Comparison of ENCODE assay signal across 8 mouse cellular contexts in the genomic region with DNA sequence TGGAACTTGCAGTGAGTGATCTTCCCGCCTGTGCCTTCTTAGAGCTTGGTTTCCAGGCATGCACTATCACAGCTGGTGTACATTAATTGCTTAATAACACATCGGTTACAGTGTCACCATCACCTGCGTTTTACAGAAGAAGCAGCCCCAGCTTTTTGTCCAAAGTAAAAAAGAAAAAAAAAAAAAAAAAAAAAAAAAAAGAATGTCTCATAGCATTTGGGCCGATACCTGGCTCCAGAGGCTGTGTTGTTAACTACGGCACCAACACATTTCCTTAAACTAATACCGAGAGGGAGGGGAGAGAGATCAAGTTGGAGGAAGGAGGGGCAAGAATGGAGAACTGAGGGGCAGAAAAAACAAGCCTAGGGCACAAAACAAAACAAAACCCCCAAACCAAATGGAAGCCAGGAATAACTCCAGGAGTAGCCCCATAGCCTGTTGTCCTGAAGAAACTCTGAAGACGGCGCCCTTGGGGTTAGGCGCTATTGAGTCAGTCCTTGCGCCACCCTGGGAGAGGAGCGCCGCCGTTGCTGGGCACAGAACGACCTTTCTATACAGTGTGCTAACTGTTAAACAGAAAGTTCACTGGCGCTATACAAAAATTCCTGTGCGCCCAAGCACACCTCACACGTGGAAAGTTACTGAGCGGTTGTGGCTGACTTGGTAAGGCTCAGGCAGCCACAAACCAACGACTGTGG. TPM values are rescaled to one million over a fixed set of nuclear protein-coding genes. Genes with fewer than 3 reads are reported as not detected.
DNase-seq lines count a peak whose midpoint lies in the region; ATAC-seq and TF ChIP-seq lines count a peak whose summit lies in the region.

No protein-coding gene starts in this region.

- H3K9me3 ChIP-seq in heart, postnatal 0 days (replicated peaks; ENCODE audit: control insufficient read depth, low read length) = no peaks in the 10 kb centered on the region

- WGBS in heart, postnatal 0 days = 30% methylated on average over 19 of the region's 19 CpGs

- TF ChIP-seq CTCF in heart, postnatal 0 days (IDR thresholded peaks at IDR 0.05; ENCODE audit: low read depth) = no peak
- no peak for TF ChIP-seq CTCF in embryonic fibroblast, embryonic 13.5 days (IDR thresholded peaks at IDR 0.05; ENCODE audit: borderline replicate concordance, insufficient read depth, low read length)

- TF ChIP-seq EP300 in heart, postnatal 0 days (IDR thresholded peaks at IDR 0.05; ENCODE audit: low read depth) = no peak

- peaks cover 10% of the 10 kb centered on the region; the same call in 1 of the 2 replicates for H3K27me3 ChIP-seq in heart, postnatal 0 days (ENCODE audit: control insufficient read depth, insufficient read depth, low read length)

- no peak overlapping the region for H3K9ac ChIP-seq in heart, postnatal 0 days (replicated peaks; ENCODE audit: low read depth, low read length)

- no peak for DNase-seq in heart, postnatal 0 days (ENCODE audit: low spot score)
- DNase-seq in heart, postnatal 36 days = no peak
- DNase-seq in kidney, adult 8-10 months = peak; percentile 23 to 31
- DNase-seq in lung, postnatal 10 days = peak; percentile 8
- DNase-seq in spleen, postnatal 14 days (ENCODE audit: low spot score in 2 of 2) = peak; percentile 47 to 57
- DNase-seq in layer of hippocampus, postnatal 36 days = no peak

- H3K36me3 ChIP-seq in heart, postnatal 0 days (replicated peaks; ENCODE audit: control insufficient read depth, insufficient read depth, low read length) = no peaks in the 10 kb centered on the region

- H3K4me2 ChIP-seq in heart, postnatal 0 days (ENCODE audit: low read depth, low read length) = peak overlapping the region; percentile 94

- TF ChIP-seq POLR2A in embryonic fibroblast, embryonic 13.5 days (IDR thresholded peaks at IDR 0.05; ENCODE audit: low read depth, low read length) = no peak

- H3K27ac ChIP-seq in heart, postnatal 0 days (ENCODE audit: low read depth) = no peak overlapping the region
- H3K27ac ChIP-seq in embryonic fibroblast, embryonic 13.5 days (ENCODE audit: insufficient read depth, low read length) = no peak overlapping the region

- peak overlapping the region; percentile 63 for H3K4me3 ChIP-seq in heart, postnatal 0 days (ENCODE audit: low read depth, low read length)
- peak overlapping the region; percentile 45 for H3K4me3 ChIP-seq in embryonic fibroblast, embryonic 13.5 days (ENCODE audit: insufficient read depth, low read length)

- 0 out of 2 replicates have a peak, but pooled peaks cover 4% of the 10 kb centered on the region for H3K4me1 ChIP-seq in heart, postnatal 0 days (ENCODE audit: control insufficient read depth, insufficient read depth)
- H3K4me1 ChIP-seq in embryonic fibroblast, embryonic 13.5 days (ENCODE audit: control insufficient read depth, insufficient read depth, low read length) = no peaks in the 10 kb centered on the region

- intact Hi-C loops in heart, postnatal 36 days (cut with DNase I) = no loop called here

- ATAC-seq in heart, postnatal 0 days (ENCODE audit: insufficient read depth, low read depth) = no peak
- ATAC-seq in monocyte, adult 5-6 weeks (replicated peaks; ENCODE audit: insufficient number of reproducible peaks, low FRiP score, low TSS enrichment, poor library complexity, severe bottlenecking) = no peak

RNA-seq across cellular contexts. Expression of gene Cd24a, which starts 0.6 kb away (rescaled TPM):
- 44.3 and 62.2 TPM in 2 replicates for total RNA-seq in heart, postnatal 0 days (2014; rRNA removed; ENCODE audit: low replicate concordance)
- polyA plus RNA-seq in heart, postnatal 0 days (2015; fragmentation: Nextera tagmentation; extraction: Ambion mirVana) = 32.9 and 33.7 TPM in 2 replicates
- 1 to 10 TPM; 6.6 to 8.1 TPM for total RNA-seq in heart, postnatal 36 days (2021)
- polyA plus RNA-seq in embryonic fibroblast, embryonic 13.5 days (2011; ENCODE audit: insufficient read length, low read depth, missing spikeins) = 63.0 and 85.7 TPM in 2 replicates
- total RNA-seq in layer of hippocampus, postnatal 36 days (2021) = 10 to 100 TPM; 10.4 to 11.5 TPM
- total RNA-seq in monocyte, adult 5-6 weeks (2017) = 46.3 to 319 TPM (median 299 TPM) in 3 replicates

RNA-seq across cellular contexts. Expression of gene 1700021F05Rik, which starts 36.7 kb away (rescaled TPM):
- 30.7 and 43.0 TPM in 2 replicates for total RNA-seq in heart, postnatal 0 days (2014; rRNA removed; ENCODE audit: low replicate concordance)
- 129 and 133 TPM in 2 replicates for polyA plus RNA-seq in heart, postnatal 0 days (2015; fragmentation: Nextera tagmentation; extraction: Ambion mirVana)
- 100 to 1,000 TPM; 113 to 120 TPM for total RNA-seq in heart, postnatal 36 days (2021)
- polyA plus RNA-seq in embryonic fibroblast, embryonic 13.5 days (2011; ENCODE audit: insufficient read length, low read depth, missing spikeins) = 30.7 and 32.6 TPM in 2 replicates
- 10 to 100 TPM; 42.3 to 43.8 TPM for total RNA-seq in layer of hippocampus, postnatal 36 days (2021)
- 40.7 to 52.8 TPM (median 51.9 TPM) in 3 replicates for total RNA-seq in monocyte, adult 5-6 weeks (2017)

RNA-seq across cellular contexts. Expression of gene Gm9803, which starts 53.6 kb away (rescaled TPM):
- 5.1 and 6.6 TPM in 2 replicates for total RNA-seq in heart, postnatal 0 days (2014; rRNA removed; ENCODE audit: low replicate concordance)
- 23.4 and 26.9 TPM in 2 replicates for polyA plus RNA-seq in heart, postnatal 0 days (2015; fragmentation: Nextera tagmentation; extraction: Ambion mirVana)
- 10 to 100 TPM in 1 of 2 experiments, 1 to 10 TPM in 1; 9.6 to 17.4 TPM for total RNA-seq in heart, postnatal 36 days (2021)
- polyA plus RNA-seq in embryonic fibroblast, embryonic 13.5 days (2011; ENCODE audit: insufficient read length, low read depth, missing spikeins) = 15.4 and 21.8 TPM in 2 replicates
- 1 to 10 TPM; 3.2 to 7.6 TPM for total RNA-seq in layer of hippocampus, postnatal 36 days (2021)
- total RNA-seq in monocyte, adult 5-6 weeks (2017) = 2.1 to 13.0 TPM (median 8.4 TPM) in 3 replicates

Comparison
In these comparisons a context has a peak if more than half of its experiments do, and no peak if none do; other contexts are left out.
1. DNase-seq: peak in kidney, adult 8-10 months (2 of 2), lung, postnatal 10 days (single experiment) and spleen, postnatal 14 days (2 of 2); none in heart, postnatal 0 days (single experiment), heart, postnatal 36 days (0 of 2) and layer of hippocampus, postnatal 36 days (0 of 2).